Mouse (Mus musculus): ENCODE measurements around the gene Orai3. TPM values are rescaled to one million over a fixed set of nuclear protein-coding genes. Genes with fewer than 3 reads are reported as not detected.

Orai3 gene
- polyA plus RNA-seq, 1 experiment, result 44.2 TPM

DNA sequence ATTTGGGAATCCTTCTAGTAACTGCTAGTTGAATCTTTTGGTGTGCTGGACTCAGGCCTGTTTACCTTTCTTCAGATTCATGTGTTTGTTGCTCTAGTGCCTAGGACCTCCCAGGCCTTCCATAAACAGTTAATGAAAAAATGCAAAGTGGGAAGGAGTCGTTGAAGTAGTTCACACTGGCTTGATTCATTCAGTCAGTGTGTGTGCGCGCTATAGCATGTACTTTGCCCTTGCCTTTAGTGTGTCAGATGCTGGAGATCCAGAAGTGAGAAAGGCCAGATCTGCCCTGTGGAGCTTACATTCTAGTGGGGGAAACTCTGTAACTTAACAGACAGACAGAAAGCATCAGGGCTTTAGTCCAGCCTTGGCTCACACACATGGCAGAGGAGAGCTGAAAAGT, 9.1 kb upstream of the Orai3 start:
- TF ChIP-seq POLR2A (IDR thresholded peaks at IDR 0.05; ENCODE audit: borderline replicate concordance, low read depth, low read length), result no peak
- TF ChIP-seq CTCF (IDR thresholded peaks at IDR 0.05; ENCODE audit: low read depth, low read length), result no peak

GRCm38 (mm10) chr7:127761026-127761425, 8.6 kb upstream of the Orai3 start:
- Histone ChIP-seq H3K27ac (ENCODE audit: insufficient read depth, low read depth, low read length) (no peak overlapping the region), H3K4me3 (ENCODE audit: insufficient read depth, low read length) (no peak overlapping the region), H3K4me1 (ENCODE audit: control insufficient read depth, insufficient read depth, low read length) (peaks cover 27% of the 10 kb centered on the region)
- TF ChIP-seq CTCF (IDR thresholded peaks at IDR 0.05; ENCODE audit: low read depth, low read length) (peak; percentile 80), POLR2A (IDR thresholded peaks at IDR 0.05; ENCODE audit: borderline replicate concordance, low read depth, low read length) (no peak)

More for the DNA sequence above, 9.1 kb upstream of the Orai3 start:
- Histone ChIP-seq H3K4me3 (ENCODE audit: insufficient read depth, low read length) (no peak overlapping the region), H3K4me1 (ENCODE audit: control insufficient read depth, insufficient read depth, low read length) (peaks cover 27% of the 10 kb centered on the region), H3K27ac (ENCODE audit: insufficient read depth, low read depth, low read length) (peak overlapping the region; percentile 79)

- TF ChIP-seq CTCF (IDR thresholded peaks at IDR 0.05; ENCODE audit: low read depth, low read length), result no peak
- no peak overlapping the region for H3K4me3 ChIP-seq (ENCODE audit: insufficient read depth, low read length)
- peaks cover 27% of the 10 kb centered on the region for H3K4me1 ChIP-seq (ENCODE audit: control insufficient read depth, insufficient read depth, low read length)
- peak overlapping the region; percentile 59 for H3K27ac ChIP-seq (ENCODE audit: insufficient read depth, low read depth, low read length)
Measured at GRCm38 (mm10) chr7:127763642-127764041, 6.0 kb upstream of the Orai3 start.

DNA sequence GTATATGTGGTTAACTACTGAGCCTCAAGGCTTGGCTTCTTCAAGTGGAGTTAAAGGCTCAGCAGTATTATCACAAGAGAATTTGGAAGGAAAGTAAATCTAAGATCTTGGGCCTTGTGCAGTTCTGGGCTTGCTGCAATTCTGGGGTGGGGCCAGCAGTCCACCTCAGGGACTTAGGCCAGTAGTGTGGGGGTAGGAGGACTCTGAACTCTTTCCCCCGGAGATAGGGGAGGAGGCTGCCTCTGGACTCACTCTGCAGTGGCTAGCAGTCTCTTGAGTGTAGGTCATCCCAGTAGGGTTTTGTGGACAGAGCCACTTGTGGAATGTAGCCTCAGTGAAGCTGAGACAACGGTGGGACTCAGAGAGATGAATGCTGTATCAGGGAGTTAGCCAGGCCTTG, 3.9 kb upstream of the Orai3 start:
- H3K4me3 ChIP-seq (ENCODE audit: insufficient read depth, low read length), result no peak overlapping the region
- peaks cover 14% of the 10 kb centered on the region for H3K4me1 ChIP-seq (ENCODE audit: control insufficient read depth, insufficient read depth, low read length)
- no peak overlapping the region for H3K27ac ChIP-seq (ENCODE audit: insufficient read depth, low read depth, low read length)
- no peak for TF ChIP-seq CTCF (IDR thresholded peaks at IDR 0.05; ENCODE audit: low read depth, low read length)
- TF ChIP-seq POLR2A (IDR thresholded peaks at IDR 0.05; ENCODE audit: borderline replicate concordance, low read depth, low read length), result no peak

DNA sequence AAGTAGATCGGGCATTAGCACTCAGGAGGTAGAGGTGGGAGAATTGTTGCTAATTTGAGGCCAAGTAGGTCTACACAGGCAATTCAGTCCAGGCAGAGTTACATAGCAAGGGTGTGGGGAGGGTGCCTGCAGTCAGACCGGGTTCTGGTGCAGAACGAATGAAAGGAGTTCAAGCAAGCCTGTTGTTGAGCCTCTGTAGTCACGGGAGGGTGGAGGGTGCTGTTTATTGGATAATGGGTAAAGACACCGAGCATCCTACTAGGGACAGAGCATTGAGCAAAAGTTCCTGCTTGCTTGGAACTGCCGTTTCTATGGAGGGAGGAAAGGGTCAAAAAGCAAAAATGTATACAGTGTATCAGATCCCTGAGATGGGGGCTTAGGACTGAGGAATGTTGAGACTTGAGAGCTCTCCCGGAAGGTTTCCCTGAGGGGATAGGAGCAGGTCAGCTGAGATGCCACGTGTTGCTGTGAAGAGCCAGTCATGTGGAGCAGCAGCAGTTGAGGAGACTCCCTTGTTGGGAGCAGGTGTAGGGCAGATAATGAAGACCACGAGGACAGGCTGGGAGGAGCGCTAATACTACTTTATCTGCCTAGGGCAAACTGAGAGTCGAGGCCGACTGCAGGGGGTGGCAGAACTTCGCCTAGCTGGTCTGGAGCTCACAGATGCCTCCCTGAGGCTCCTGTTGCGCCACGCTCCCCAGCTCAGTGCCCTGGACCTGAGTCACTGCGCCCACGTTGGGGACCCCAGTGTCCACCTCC, 2.6 kb upstream of the Orai3 start:
- H3K4me3 ChIP-seq (ENCODE audit: insufficient read depth, low read length), result no peak overlapping the region
- peaks cover 21% of the 10 kb centered on the region for H3K4me1 ChIP-seq (ENCODE audit: control insufficient read depth, insufficient read depth, low read length)
- TF ChIP-seq POLR2A (IDR thresholded peaks at IDR 0.05; ENCODE audit: borderline replicate concordance, low read depth, low read length) (no peak), CTCF (IDR thresholded peaks at IDR 0.05; ENCODE audit: low read depth, low read length) (no peak)
- no peak overlapping the region for H3K27ac ChIP-seq (ENCODE audit: insufficient read depth, low read depth, low read length)

GRCm38 (mm10) chr7:127767671-127768345, 1.8 kb upstream of the Orai3 start:
- peaks cover 24% of the 10 kb centered on the region for H3K4me1 ChIP-seq (ENCODE audit: control insufficient read depth, insufficient read depth, low read length)
- no peak for TF ChIP-seq CTCF (IDR thresholded peaks at IDR 0.05; ENCODE audit: low read depth, low read length)
- TF ChIP-seq POLR2A (IDR thresholded peaks at IDR 0.05; ENCODE audit: borderline replicate concordance, low read depth, low read length), result no peak
- H3K4me3 ChIP-seq (ENCODE audit: insufficient read depth, low read length), result no peak overlapping the region
- H3K27ac ChIP-seq (ENCODE audit: insufficient read depth, low read depth, low read length), result no peak overlapping the region

GRCm38 (mm10) chr7:127768346-127768996, 1.1 kb upstream of the Orai3 start:
- no peak overlapping the region for H3K4me3 ChIP-seq (ENCODE audit: insufficient read depth, low read length)
- H3K27ac ChIP-seq (ENCODE audit: insufficient read depth, low read depth, low read length), result no peak overlapping the region
- peaks cover 19% of the 10 kb centered on the region for H3K4me1 ChIP-seq (ENCODE audit: control insufficient read depth, insufficient read depth, low read length)
- TF ChIP-seq POLR2A (IDR thresholded peaks at IDR 0.05; ENCODE audit: borderline replicate concordance, low read depth, low read length), result no peak
- TF ChIP-seq CTCF (IDR thresholded peaks at IDR 0.05; ENCODE audit: low read depth, low read length), result no peak

DNA sequence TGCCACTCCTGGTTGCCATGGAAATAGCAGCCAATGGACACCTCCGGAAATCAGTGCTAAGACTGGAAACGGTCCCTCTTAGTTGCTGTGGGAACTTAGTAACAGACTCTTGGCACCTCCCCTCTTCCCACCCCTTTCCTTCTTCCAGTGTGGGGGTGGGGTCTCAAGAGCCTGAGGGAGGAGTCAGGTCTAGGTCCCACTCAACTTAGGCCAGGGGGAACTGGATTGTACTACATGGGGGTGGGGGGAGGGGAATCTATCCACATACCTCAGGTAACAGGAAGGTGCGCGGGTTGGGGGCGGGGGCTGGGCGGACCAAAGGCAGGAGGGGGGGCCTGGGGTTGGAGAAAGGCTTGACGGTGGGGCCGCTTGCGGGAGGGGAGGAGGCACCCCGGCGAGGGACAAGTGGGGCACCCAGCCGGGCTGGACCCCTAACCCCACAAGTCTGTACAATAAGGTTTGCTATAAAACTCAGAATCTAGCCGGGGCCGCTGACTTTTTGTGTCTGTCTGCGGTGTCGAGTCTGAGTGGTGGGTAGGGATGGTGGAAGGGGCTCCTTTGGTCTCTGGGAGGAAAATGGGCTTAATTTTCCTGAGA, 520 bp upstream of the Orai3 start:
- Histone ChIP-seq H3K4me3 (ENCODE audit: insufficient read depth, low read length) (peak overlapping the region; percentile 99), H3K4me1 (ENCODE audit: control insufficient read depth, insufficient read depth, low read length) (peaks cover 15% of the 10 kb centered on the region), H3K27ac (ENCODE audit: insufficient read depth, low read depth, low read length) (peak overlapping the region; percentile 84)
- TF ChIP-seq CTCF (IDR thresholded peaks at IDR 0.05; ENCODE audit: low read depth, low read length), result no peak
- TF ChIP-seq POLR2A (IDR thresholded peaks at IDR 0.05; ENCODE audit: borderline replicate concordance, low read depth, low read length), result no peak

GRCm38 (mm10) chr7:127770039-127770905, 657 bp downstream of the Orai3 start:
- H3K4me3 ChIP-seq (ENCODE audit: insufficient read depth, low read length), result peak overlapping the region; percentile 99
- H3K4me1 ChIP-seq (ENCODE audit: control insufficient read depth, insufficient read depth, low read length), result peaks cover 17% of the 10 kb centered on the region
- no peak for TF ChIP-seq POLR2A (IDR thresholded peaks at IDR 0.05; ENCODE audit: borderline replicate concordance, low read depth, low read length)
- TF ChIP-seq CTCF (IDR thresholded peaks at IDR 0.05; ENCODE audit: low read depth, low read length), result no peak
- peak overlapping the region; percentile 87 for H3K27ac ChIP-seq (ENCODE audit: insufficient read depth, low read depth, low read length)
